Mouse (Mus musculus): ENCODE measurements around the gene Psmb9. TPM values are rescaled to one million over a fixed set of nuclear protein-coding genes. Genes with fewer than 3 reads are reported as not detected.
A peak's percentile ranks its signal among the peaks of the same experiment; 100 is the strongest.

The Psmb9 gene
- polyA plus RNA-seq, 1 experiment from 2014 or later: 5.9 TPM

DNA sequence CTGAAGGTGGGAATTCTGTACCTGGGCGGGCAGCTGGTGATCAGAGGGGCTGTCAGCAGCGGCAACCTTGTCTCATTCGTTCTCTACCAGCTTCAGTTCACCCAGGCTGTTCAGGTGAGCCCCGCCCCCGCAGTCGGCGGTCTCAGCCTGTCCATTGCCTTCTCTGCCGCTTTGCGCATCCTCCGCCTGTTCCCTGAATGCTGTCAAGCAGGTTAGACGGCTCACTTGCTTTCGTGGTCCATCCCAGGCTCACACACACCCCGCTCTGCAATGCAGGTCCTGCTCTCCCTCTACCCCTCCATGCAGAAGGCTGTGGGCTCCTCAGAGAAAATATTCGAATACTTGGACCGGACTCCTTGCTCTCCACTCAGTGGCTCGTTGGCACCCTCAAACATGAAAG lies 5.3 kb upstream of the Psmb9 start:
- Histone ChIP-seq H3K4me2 (ENCODE audit: low read length) (no peak overlapping the region), H3K27ac (no peak overlapping the region), H3K4me1 (replicated peaks; ENCODE audit: insufficient read depth, low read length) (no peaks in the 10 kb centered on the region; the same call in 1 of the 2 replicates), H3K4me3 (replicated peaks; ENCODE audit: low read depth, low read length) (no peak overlapping the region), H3K9me3 (replicated peaks; ENCODE audit: low read length) (no peaks in the 10 kb centered on the region), H3K9ac (ENCODE audit: low read depth, low read length) (no peak overlapping the region), H3K27me3 (ENCODE audit: insufficient read depth, low read length) (peaks cover 22% of the 10 kb centered on the region), H3K36me3 (ENCODE audit: insufficient read depth, low read length) (0 out of 2 replicates have a peak, but pooled peaks cover 7% of the 10 kb centered on the region)
- 24% methylated on average over 16 of the region's 16 CpGs for WGBS
- no peak for TF ChIP-seq CTCF (IDR thresholded peaks at IDR 0.05; ENCODE audit: low read depth)
- DNase-seq (ENCODE audit: low spot score) (no peak), ATAC-seq (replicated peaks; ENCODE audit: low FRiP score, low read depth) (no peak; the same call in 1 of the 2 replicates)

DNA sequence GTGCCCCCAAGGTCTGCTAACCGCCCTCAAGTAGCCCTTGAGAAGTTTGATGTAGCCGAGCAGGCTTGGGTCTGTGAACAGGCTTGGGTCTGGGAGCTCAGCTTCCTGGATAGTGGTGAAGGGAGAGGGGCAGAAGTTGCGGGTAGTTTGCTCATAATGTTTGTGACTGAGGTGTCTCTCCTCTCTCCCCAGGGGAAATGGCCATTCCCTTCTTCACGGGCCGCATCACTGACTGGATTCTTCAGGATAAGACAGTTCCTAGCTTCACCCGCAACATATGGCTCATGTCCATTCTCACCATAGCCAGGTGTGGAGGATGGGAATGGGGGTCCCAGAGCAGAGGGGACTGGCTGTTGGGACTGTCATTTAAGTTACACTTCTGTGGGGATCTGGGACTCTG lies 1.4 kb upstream of the Psmb9 start:
- H3K4me1 ChIP-seq (replicated peaks; ENCODE audit: insufficient read depth, low read length): no peaks in the 10 kb centered on the region; the same call in 1 of the 2 replicates
- no peak for ATAC-seq (replicated peaks; ENCODE audit: low FRiP score, low read depth)
- peaks cover 21% of the 10 kb centered on the region for H3K27me3 ChIP-seq (ENCODE audit: insufficient read depth, low read length)
- no peak overlapping the region for H3K27ac ChIP-seq
- no peak overlapping the region for H3K9ac ChIP-seq (ENCODE audit: low read depth, low read length)
- WGBS: 79% methylated on average over 6 of the region's 6 CpGs
- H3K4me3 ChIP-seq (replicated peaks; ENCODE audit: low read depth, low read length): no peak overlapping the region
- H3K9me3 ChIP-seq (replicated peaks; ENCODE audit: low read length): no peaks in the 10 kb centered on the region
- H3K4me2 ChIP-seq (ENCODE audit: low read length): no peak overlapping the region
- no peak for DNase-seq (ENCODE audit: low spot score)
- TF ChIP-seq CTCF (IDR thresholded peaks at IDR 0.05; ENCODE audit: low read depth): no peak
- 0 out of 2 replicates have a peak, but pooled peaks cover 3% of the 10 kb centered on the region for H3K36me3 ChIP-seq (ENCODE audit: insufficient read depth, low read length)

DNA sequence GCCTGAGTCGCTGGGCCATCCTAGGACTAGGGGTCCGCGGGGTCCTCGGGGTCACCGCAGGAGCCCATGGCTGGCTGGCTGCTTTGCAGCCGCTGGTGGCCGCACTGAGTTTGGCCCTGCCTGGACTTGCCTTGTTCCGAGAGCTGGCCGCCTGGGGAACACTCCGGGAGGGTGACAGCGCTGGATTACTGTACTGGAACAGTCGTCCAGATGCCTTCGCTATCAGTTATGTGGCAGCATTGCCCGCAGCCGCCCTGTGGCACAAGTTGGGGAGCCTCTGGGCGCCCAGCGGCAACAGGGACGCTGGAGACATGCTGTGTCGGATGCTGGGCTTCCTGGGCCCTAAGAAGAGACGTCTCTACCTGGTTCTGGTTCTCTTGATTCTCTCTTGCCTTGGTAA lies 446 bp upstream of the Psmb9 start:
- TF ChIP-seq CTCF (IDR thresholded peaks at IDR 0.05; ENCODE audit: low read depth): no peak
- WGBS: 3% methylated on average over 20 of the region's 20 CpGs
- Histone ChIP-seq H3K4me3 (replicated peaks; ENCODE audit: low read depth, low read length) (peak overlapping the region; percentile 69), H3K9me3 (replicated peaks; ENCODE audit: low read length) (no peaks in the 10 kb centered on the region), H3K27me3 (ENCODE audit: insufficient read depth, low read length) (peaks cover 14% of the 10 kb centered on the region), H3K27ac (peak overlapping the region; percentile 75), H3K4me1 (replicated peaks; ENCODE audit: insufficient read depth, low read length) (no peaks in the 10 kb centered on the region; the same call in 1 of the 2 replicates), H3K36me3 (ENCODE audit: insufficient read depth, low read length) (0 out of 2 replicates have a peak, but pooled peaks cover 3% of the 10 kb centered on the region), H3K9ac (ENCODE audit: low read depth, low read length) (peak overlapping the region; percentile 69), H3K4me2 (ENCODE audit: low read length) (peak overlapping the region; percentile 68)
- no peak for ATAC-seq (replicated peaks; ENCODE audit: low FRiP score, low read depth)
- DNase-seq (ENCODE audit: low spot score): peak; percentile 22

DNA sequence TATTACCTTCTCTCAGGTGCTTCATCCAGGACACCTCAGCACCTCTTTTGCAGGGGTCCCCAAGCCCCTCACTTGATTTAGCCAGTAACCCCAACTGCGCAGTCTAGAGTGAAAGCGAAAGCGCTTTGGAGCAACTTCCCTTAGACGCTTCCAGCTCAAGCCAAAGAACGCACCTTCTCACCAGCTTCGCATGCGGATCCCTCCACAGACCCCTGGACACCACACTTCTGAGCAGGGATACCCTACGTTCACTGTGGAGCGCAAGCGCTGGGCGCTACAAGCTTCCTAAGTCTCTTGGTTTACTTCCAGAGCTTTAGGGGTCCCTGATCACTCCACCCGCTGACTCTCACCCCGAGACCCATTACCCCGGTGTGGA lies 691 bp downstream of the Psmb9 start:
- no peak for DNase-seq (ENCODE audit: low spot score)
- peak overlapping the region; percentile 23; the same call in 1 of the 2 replicates for H3K9ac ChIP-seq (ENCODE audit: low read depth, low read length)
- H3K9me3 ChIP-seq (replicated peaks; ENCODE audit: low read length): no peaks in the 10 kb centered on the region
- H3K4me1 ChIP-seq (replicated peaks; ENCODE audit: insufficient read depth, low read length): no peaks in the 10 kb centered on the region; the same call in 1 of the 2 replicates
- H3K27ac ChIP-seq: no peak overlapping the region
- H3K36me3 ChIP-seq (ENCODE audit: insufficient read depth, low read length): 0 out of 2 replicates have a peak, but pooled peaks cover 3% of the 10 kb centered on the region
- peak overlapping the region; percentile 69 for H3K4me3 ChIP-seq (replicated peaks; ENCODE audit: low read depth, low read length)
- H3K4me2 ChIP-seq (ENCODE audit: low read length): peak overlapping the region; percentile 68
- peaks cover 11% of the 10 kb centered on the region for H3K27me3 ChIP-seq (ENCODE audit: insufficient read depth, low read length)
- no peak; the same call in 1 of the 2 replicates for ATAC-seq (replicated peaks; ENCODE audit: low FRiP score, low read depth)
- WGBS: 5% methylated on average over 14 of the region's 14 CpGs
- no peak for TF ChIP-seq CTCF (IDR thresholded peaks at IDR 0.05; ENCODE audit: low read depth)

DNA sequence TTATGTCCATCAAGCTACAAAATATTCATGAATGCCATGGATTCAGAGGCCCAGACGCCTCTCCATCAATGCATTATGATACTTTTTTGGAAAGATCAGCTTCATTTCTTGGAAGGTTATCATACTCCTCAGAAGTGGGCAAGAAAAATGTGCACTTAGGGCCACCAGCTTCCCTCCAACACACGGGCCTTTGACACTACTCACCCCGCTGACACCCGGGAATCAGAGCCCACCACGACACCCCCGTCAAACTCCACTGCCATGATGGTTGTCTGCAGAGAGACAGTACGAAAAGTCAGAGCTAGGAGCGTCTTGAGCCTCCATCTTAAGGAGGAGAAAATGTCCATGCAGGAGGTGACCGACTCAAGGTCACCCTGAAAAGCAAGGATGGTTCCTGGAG lies 2.0 kb downstream of the Psmb9 start:
- no peak overlapping the region for H3K4me3 ChIP-seq (replicated peaks; ENCODE audit: low read depth, low read length)
- no peak for TF ChIP-seq CTCF (IDR thresholded peaks at IDR 0.05; ENCODE audit: low read depth)
- H3K36me3 ChIP-seq (ENCODE audit: insufficient read depth, low read length): no peaks in the 10 kb centered on the region
- peaks cover 7% of the 10 kb centered on the region; the same call in 1 of the 2 replicates for H3K27me3 ChIP-seq (ENCODE audit: insufficient read depth, low read length)
- no peaks in the 10 kb centered on the region for H3K9me3 ChIP-seq (replicated peaks; ENCODE audit: low read length)
- ATAC-seq (replicated peaks; ENCODE audit: low FRiP score, low read depth) (no peak), DNase-seq (ENCODE audit: low spot score) (no peak)
- no peak overlapping the region for H3K9ac ChIP-seq (ENCODE audit: low read depth, low read length)
- no peak overlapping the region for H3K4me2 ChIP-seq (ENCODE audit: low read length)
- no peaks in the 10 kb centered on the region; the same call in 1 of the 2 replicates for H3K4me1 ChIP-seq (replicated peaks; ENCODE audit: insufficient read depth, low read length)
- 90% methylated on average over 9 of the region's 9 CpGs for WGBS
- H3K27ac ChIP-seq: no peak overlapping the region

GRCm38 (mm10) chr17:34183564-34184219 lies 3.9 kb downstream of the Psmb9 start:
- H3K4me1 ChIP-seq (replicated peaks; ENCODE audit: insufficient read depth, low read length): no peaks in the 10 kb centered on the region; the same call in 1 of the 2 replicates
- H3K36me3 ChIP-seq (ENCODE audit: insufficient read depth, low read length): no peaks in the 10 kb centered on the region
- DNase-seq (ENCODE audit: low spot score): no peak
- H3K4me2 ChIP-seq (ENCODE audit: low read length): no peak overlapping the region
- WGBS: 73% methylated on average over 15 of the region's 15 CpGs
- H3K9ac ChIP-seq (ENCODE audit: low read depth, low read length): no peak overlapping the region
- H3K4me3 ChIP-seq (replicated peaks; ENCODE audit: low read depth, low read length): no peak overlapping the region
- TF ChIP-seq CTCF (IDR thresholded peaks at IDR 0.05; ENCODE audit: low read depth): no peak
- H3K27me3 ChIP-seq (ENCODE audit: insufficient read depth, low read length): 0 out of 2 replicates have a peak, but pooled peaks cover 7% of the 10 kb centered on the region
- H3K27ac ChIP-seq: no peak overlapping the region
- ATAC-seq (replicated peaks; ENCODE audit: low FRiP score, low read depth): no peak
- no peaks in the 10 kb centered on the region for H3K9me3 ChIP-seq (replicated peaks; ENCODE audit: low read length)
